ENCODE assay signal across 8 mouse cellular contexts in the genomic region with DNA sequence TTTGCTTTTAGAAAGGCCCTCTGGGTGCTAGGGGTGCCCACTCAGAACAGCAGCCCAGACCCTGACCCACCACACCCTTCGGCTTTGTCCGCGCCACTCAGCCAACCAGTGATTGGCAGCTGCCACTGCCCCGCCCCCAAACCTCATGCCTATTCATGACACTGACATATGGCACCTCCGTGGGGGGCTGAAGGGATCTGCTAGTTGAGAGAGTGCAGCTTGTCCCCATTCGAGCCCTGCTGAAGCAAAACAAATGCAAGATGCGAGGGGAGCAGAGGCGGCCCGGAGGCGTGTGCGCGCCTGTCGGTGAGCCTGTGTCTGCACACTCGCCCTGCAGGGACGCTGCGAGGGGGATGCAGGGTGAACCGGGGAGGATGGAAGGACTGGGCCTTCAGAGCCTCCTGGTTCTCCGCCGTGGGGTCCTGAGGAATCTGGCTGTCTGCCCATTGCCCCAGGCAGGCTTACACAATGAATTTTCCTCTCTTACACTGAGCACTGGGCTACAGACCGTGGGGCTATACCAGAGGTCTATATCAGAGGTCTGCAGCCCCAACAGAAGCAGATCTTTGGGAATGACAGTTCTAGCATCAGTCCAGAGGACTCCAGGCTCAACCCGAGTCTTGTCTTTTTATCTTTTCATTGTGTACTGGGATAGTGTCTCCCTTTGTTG. TPM values are rescaled to one million over a fixed set of nuclear protein-coding genes. Genes with fewer than 3 reads are reported as not detected.
DNase-seq lines count a peak whose midpoint lies in the region; ATAC-seq lines count a peak whose summit lies in the region.
"Had no signal": no experiment of that assay in that cellular context is flagged by ENCODE, and none has a peak within 500 bp of the region (broad histone marks: within the 10 kb centered on the region; RNA-seq: fewer than 3 reads in every experiment).

No protein-coding gene starts in this region.

- H3K9ac ChIP-seq in forebrain, embryonic 15.5 days (replicated peaks) = peak overlapping the region; percentile 20

- H3K4me2 ChIP-seq in forebrain, embryonic 15.5 days (replicated peaks) = peak overlapping the region; percentile 43

- no peaks in the 10 kb centered on the region for H3K27me3 ChIP-seq in forebrain, embryonic 15.5 days

- no peaks in the 10 kb centered on the region for H3K9me3 ChIP-seq in forebrain, embryonic 15.5 days

- peak overlapping the region; percentile 88 for H3K27ac ChIP-seq in forebrain, embryonic 15.5 days (replicated peaks)

- peak overlapping the region; percentile 22 for H3K4me3 ChIP-seq in forebrain, embryonic 15.5 days
- H3K4me3 ChIP-seq: erythroblast, embryonic 14.5 days had no signal

- no peaks in the 10 kb centered on the region for H3K36me3 ChIP-seq in forebrain, embryonic 15.5 days

- H3K4me1 ChIP-seq in forebrain, embryonic 15.5 days = peaks cover 51% of the 10 kb centered on the region

- DNase-seq in WW6 (ENCODE audit: low read depth, low spot score) (peak; percentile 42), MN1 (ENCODE audit: low spot score) (no peak)
- peak; percentile 97 for DNase-seq in cerebellum, adult 11 months
- DNase-seq in left cerebral cortex, adult 11 months (ENCODE audit: low spot score) = peak; percentile 64
- DNase-seq in neural tube, embryonic 10.5 days (ENCODE audit: extremely low spot score, low spot score) = peak; percentile 72
- no peak for DNase-seq in adrenal gland, postnatal 10 days

- ATAC-seq in forebrain, embryonic 15.5 days (replicated peaks) = peak; percentile 85

- 2% methylated on average over 21 of the region's 21 CpGs for WGBS in forebrain, embryonic 15.5 days

RNA-seq across cellular contexts. Expression of gene Endov, which starts 24.0 kb away (rescaled TPM):
- polyA plus RNA-seq in forebrain, embryonic 15.5 days (2015; fragmentation: Nextera tagmentation; extraction: Ambion mirVana) = 17.3 and 18.5 TPM in 2 replicates
- total RNA-seq in adrenal gland, postnatal 10 days (2021) = 10 to 100 TPM; 20.0 to 25.0 TPM

RNA-seq across cellular contexts. Expression of gene Nptx1, which starts 32.5 kb away (rescaled TPM):
- polyA plus RNA-seq in forebrain, embryonic 15.5 days (2015; fragmentation: Nextera tagmentation; extraction: Ambion mirVana) = 9.0 and 10.2 TPM in 2 replicates
- 1 to 10 TPM; 2.5 to 3.4 TPM for total RNA-seq in adrenal gland, postnatal 10 days (2021)
- polyA plus RNA-seq: erythroblast, embryonic 14.5 days had no signal

Comparison
In these comparisons a context has a peak if more than half of its experiments do, and no peak if none do; other contexts are left out.
1. DNase-seq: peak in WW6 (single experiment), cerebellum, adult 11 months (single experiment), left cerebral cortex, adult 11 months (single experiment) and neural tube, embryonic 10.5 days (single experiment); none in MN1 (single experiment) and adrenal gland, postnatal 10 days (single experiment).